ENCODE assay signal across 9 mouse cellular contexts in the genomic region with DNA sequence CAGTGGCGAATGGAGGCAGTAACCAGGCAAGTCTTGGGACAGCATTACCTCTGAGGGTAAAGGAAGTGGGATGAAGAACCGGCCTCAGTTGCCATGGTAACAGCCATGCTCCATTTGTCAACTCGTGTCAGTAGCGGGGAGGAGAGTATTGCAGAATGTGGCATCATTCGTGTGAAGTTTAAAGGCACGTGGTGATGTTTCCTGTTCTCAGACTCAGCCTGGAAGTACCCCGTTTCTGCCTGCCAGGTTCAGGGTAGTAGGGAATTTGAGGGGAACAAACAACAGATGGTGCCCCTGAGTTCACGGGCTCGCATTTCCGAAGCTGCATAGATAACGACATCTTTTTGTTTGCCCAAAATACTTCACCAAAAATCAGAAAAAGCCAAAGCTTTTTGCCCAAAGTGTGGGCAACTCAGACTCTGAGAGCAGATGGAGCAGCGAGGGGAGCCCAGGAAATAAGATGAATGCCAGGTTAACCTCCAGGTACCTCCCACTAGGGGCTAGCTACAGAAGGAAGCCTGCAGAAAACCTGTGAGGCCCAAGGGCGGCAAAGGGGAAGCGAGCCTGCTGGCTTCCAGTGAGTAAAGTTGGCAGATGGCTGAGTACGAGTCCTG. TPM values are rescaled to one million over a fixed set of nuclear protein-coding genes. Genes with fewer than 3 reads are reported as not detected.
A peak's percentile ranks its signal among the peaks of the same experiment; 100 is the strongest.
DNase-seq lines count a peak whose midpoint lies in the region; ATAC-seq and TF ChIP-seq lines count a peak whose summit lies in the region.
"Had no signal": no experiment of that assay in that cellular context is flagged by ENCODE, and none has a peak within 500 bp of the region (broad histone marks: within the 10 kb centered on the region; RNA-seq: fewer than 3 reads in every experiment).

No protein-coding gene starts in this region.

- no peak overlapping the region for H3K4me3 ChIP-seq in hindbrain, postnatal 0 days (ENCODE audit: low read length)
- H3K4me3 ChIP-seq in limb, embryonic 14.5 days (replicated peaks; ENCODE audit: low read length), result no peak overlapping the region
- H3K4me3 ChIP-seq in neural tube, embryonic 12.5 days, result no peak overlapping the region
- H3K4me3 ChIP-seq: stomach, embryonic 15.5 days had no signal

- H3K27ac ChIP-seq in hindbrain, postnatal 0 days, result no peak overlapping the region
- peak overlapping the region; percentile 1; the same call in 1 of the 2 replicates for H3K27ac ChIP-seq in limb, embryonic 14.5 days (replicated peaks; ENCODE audit: low read depth, low read length)
- H3K27ac ChIP-seq in neural tube, embryonic 12.5 days, result no peak overlapping the region
- H3K27ac ChIP-seq: stomach, embryonic 15.5 days had no signal

- H3K36me3 ChIP-seq in hindbrain, postnatal 0 days (ENCODE audit: insufficient read depth, low read length), result no peaks in the 10 kb centered on the region
- no peaks in the 10 kb centered on the region for H3K36me3 ChIP-seq in limb, embryonic 14.5 days (ENCODE audit: control insufficient read depth, insufficient read depth, low read length)
- H3K36me3 ChIP-seq in neural tube, embryonic 12.5 days, result no peaks in the 10 kb centered on the region
- H3K36me3 ChIP-seq: stomach, embryonic 15.5 days had no signal

- TF ChIP-seq CTCF in hindbrain, postnatal 0 days (IDR thresholded peaks at IDR 0.05; ENCODE audit: low read depth), result peak; percentile 5; the same call in 1 of the 2 replicates

- WGBS in hindbrain, postnatal 0 days, result 10% methylated on average over 15 of the region's 15 CpGs
- 16% methylated on average over 15 of the region's 15 CpGs for WGBS in limb, embryonic 14.5 days
- WGBS in neural tube, embryonic 12.5 days, result 22% methylated on average over 15 of the region's 15 CpGs

- DNase-seq in CD4-positive, CD25-positive, alpha-beta regulatory T cell, adult 2 months (ENCODE audit: low read depth, low spot score), result peak; percentile 79
- DNase-seq in Muller cell, postnatal 12 days (ENCODE audit: inconsistent ontology term), result peak; percentile 33
- DNase-seq in embryo, embryonic 9.5 days (ENCODE audit: extremely low spot score), result peak; percentile 70
- DNase-seq in hindbrain, postnatal 0 days (ENCODE audit: low spot score), result peak; percentile 86
- DNase-seq in limb, embryonic 14.5 days (ENCODE audit: low spot score), result peak; percentile 69
- DNase-seq in urinary bladder, postnatal 36 days (ENCODE audit: low spot score in 2 of 2), result no peak

- ATAC-seq in hindbrain, postnatal 0 days, result peak; percentile 80
- ATAC-seq in limb, embryonic 14.5 days (ENCODE audit: low FRiP score, low read depth), result peak; percentile 35; the same call in 1 of the 2 replicates
- peak; percentile 72 for ATAC-seq in neural tube, embryonic 12.5 days (ENCODE audit: low FRiP score, low read depth)

- no peak for TF ChIP-seq POLR2A in limb, embryonic 14.5 days (IDR thresholded peaks at IDR 0.05; ENCODE audit: borderline replicate concordance, extremely low read depth, insufficient read depth, insufficient read length)

- H3K9me3 ChIP-seq in hindbrain, postnatal 0 days (ENCODE audit: low read length), result no peaks in the 10 kb centered on the region
- H3K9me3 ChIP-seq in limb, embryonic 14.5 days (ENCODE audit: control insufficient read depth, low read length), result no peaks in the 10 kb centered on the region
- no peaks in the 10 kb centered on the region for H3K9me3 ChIP-seq in neural tube, embryonic 12.5 days
- H3K9me3 ChIP-seq: stomach, embryonic 15.5 days had no signal

- no peaks in the 10 kb centered on the region for H3K27me3 ChIP-seq in hindbrain, postnatal 0 days (ENCODE audit: insufficient read depth, low read length)
- H3K27me3 ChIP-seq in limb, embryonic 14.5 days (ENCODE audit: control insufficient read depth, insufficient read depth, low read length), result no peaks in the 10 kb centered on the region
- no peaks in the 10 kb centered on the region for H3K27me3 ChIP-seq in neural tube, embryonic 12.5 days (replicated peaks)
- H3K27me3 ChIP-seq: stomach, embryonic 15.5 days had no signal

- no peak overlapping the region for H3K9ac ChIP-seq in hindbrain, postnatal 0 days (replicated peaks; ENCODE audit: low read length)
- no peak overlapping the region for H3K9ac ChIP-seq in limb, embryonic 14.5 days (ENCODE audit: low read depth, low read length, severe bottlenecking)
- no peak overlapping the region for H3K9ac ChIP-seq in neural tube, embryonic 12.5 days
- H3K9ac ChIP-seq: stomach, embryonic 15.5 days had no signal

- peak overlapping the region; percentile 37 for H3K4me2 ChIP-seq in hindbrain, postnatal 0 days (ENCODE audit: low read depth, low read length)
- H3K4me2 ChIP-seq in limb, embryonic 14.5 days (replicated peaks; ENCODE audit: low read depth, low read length, severe bottlenecking), result no peak overlapping the region
- peak overlapping the region; percentile 31 for H3K4me2 ChIP-seq in neural tube, embryonic 12.5 days (replicated peaks)
- H3K4me2 ChIP-seq: stomach, embryonic 15.5 days had no signal

- peaks cover 16% of the 10 kb centered on the region for H3K4me1 ChIP-seq in hindbrain, postnatal 0 days (ENCODE audit: insufficient read depth, low read length)
- peaks cover 49% of the 10 kb centered on the region for H3K4me1 ChIP-seq in limb, embryonic 14.5 days (ENCODE audit: control insufficient read depth, insufficient read depth, low read length)
- peaks cover 29% of the 10 kb centered on the region for H3K4me1 ChIP-seq in neural tube, embryonic 12.5 days

RNA-seq across cellular contexts. Expression of gene Gm11077, which starts 50.3 kb away (rescaled TPM):
- total RNA-seq in hindbrain, postnatal 0 days (2014; rRNA removed), result not detected in 2 replicates
- polyA plus RNA-seq in hindbrain, postnatal 0 days (2015; fragmentation: Nextera tagmentation; extraction: Ambion mirVana), result not detected in 2 replicates
- polyA plus RNA-seq in limb, embryonic 14.5 days (2012; rRNA removed), result not detected in 2 replicates
- not detected in 2 replicates for polyA plus RNA-seq in limb, embryonic 14.5 days (2014; fragmentation: Nextera tagmentation; extraction: Ambion mirVana)
- not detected in 2 replicates for polyA plus RNA-seq in neural tube, embryonic 12.5 days (2016; fragmentation: Nextera tagmentation; extraction: Ambion mirVana)
- total RNA-seq: heart, adult 18-20 months had no signal
- polyA plus RNA-seq: stomach, embryonic 15.5 days had no signal

RNA-seq across cellular contexts. Expression of gene Aebp2, which starts 56.3 kb away (rescaled TPM):
- 29.3 and 30.4 TPM in 2 replicates for total RNA-seq in hindbrain, postnatal 0 days (2014; rRNA removed)
- polyA plus RNA-seq in hindbrain, postnatal 0 days (2015; fragmentation: Nextera tagmentation; extraction: Ambion mirVana), result 5.1 and 5.9 TPM in 2 replicates
- polyA plus RNA-seq in limb, embryonic 14.5 days (2012; rRNA removed), result 64.1 and 67.4 TPM in 2 replicates
- 23.3 and 29.8 TPM in 2 replicates for polyA plus RNA-seq in limb, embryonic 14.5 days (2014; fragmentation: Nextera tagmentation; extraction: Ambion mirVana)
- polyA plus RNA-seq in neural tube, embryonic 12.5 days (2016; fragmentation: Nextera tagmentation; extraction: Ambion mirVana), result 12.8 and 12.9 TPM in 2 replicates

Comparison
In these comparisons a context has a peak if more than half of its experiments do, and no peak if none do; other contexts are left out.
1. DNase-seq: peak in CD4-positive, CD25-positive, alpha-beta regulatory T cell, adult 2 months (single experiment), Muller cell, postnatal 12 days (single experiment), embryo, embryonic 9.5 days (single experiment), hindbrain, postnatal 0 days (single experiment) and limb, embryonic 14.5 days (single experiment); none in urinary bladder, postnatal 36 days (0 of 2).
2. Peak in every context shown above with its lines, with median percentiles within 50 percentile points of each other: ATAC-seq.